Mouse (Mus musculus) kidney, postnatal 14 days (tissue): ENCODE results near the gene Phox2a.

Experiments used
- DNase-seq: peaks from one replicate; pipeline ENCODE4 v3.0.0; 2022; ENCODE audit warnings: mixed read lengths

Phox2a gene

DNA sequence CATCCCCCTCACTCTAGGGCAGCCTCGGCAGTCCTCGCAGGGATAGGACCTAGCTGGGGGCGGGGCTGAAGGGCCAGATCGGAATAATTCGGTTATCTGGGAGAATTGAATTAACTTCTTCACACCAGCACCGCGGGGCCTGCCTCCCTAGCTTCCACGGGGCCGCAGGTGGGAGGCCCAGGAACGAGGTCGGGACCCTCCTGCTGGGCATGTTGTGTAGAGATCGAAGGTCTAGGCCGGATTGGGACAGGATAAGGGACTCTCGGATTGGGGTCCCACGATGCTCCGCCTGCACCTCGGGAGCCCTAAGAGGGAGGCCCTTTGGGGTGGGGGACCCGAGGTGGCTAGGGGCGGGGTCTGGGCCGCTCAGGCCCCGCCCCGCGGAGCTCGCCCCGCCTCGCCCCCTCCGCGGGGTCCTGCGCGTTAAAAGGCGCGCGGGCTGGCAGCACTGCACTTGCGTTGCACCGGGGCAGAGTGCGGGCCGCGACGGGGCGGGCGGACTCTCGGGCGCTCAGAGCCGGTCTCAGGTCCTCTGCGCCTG, at the start of gene Phox2a:
TSS of gene Phox2a (plus strand) at position 453 of the 541 bp plus-strand sequence.
- DNase-seq: no peak

DNA sequence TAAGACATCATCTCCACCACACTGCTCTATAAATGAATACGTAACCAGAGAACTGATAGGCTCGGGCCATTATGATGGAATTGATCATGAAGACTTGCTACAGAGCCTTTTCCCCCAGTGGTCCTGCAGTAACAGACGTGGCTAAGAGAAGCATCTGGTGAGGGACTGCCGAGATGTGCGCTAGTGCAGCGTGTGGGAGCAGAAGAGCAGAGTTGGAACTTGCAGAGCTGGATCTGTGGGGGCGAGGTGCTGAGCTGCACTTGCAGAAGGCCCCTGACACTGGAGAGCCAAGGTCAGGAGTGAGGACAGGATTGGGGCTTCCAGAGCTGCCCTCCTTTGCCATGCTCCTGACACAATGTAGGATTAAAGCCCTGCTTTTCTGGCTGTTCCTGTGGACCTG, 48.1 kb upstream of the Phox2a start:
- no peak for DNase-seq

DNA sequence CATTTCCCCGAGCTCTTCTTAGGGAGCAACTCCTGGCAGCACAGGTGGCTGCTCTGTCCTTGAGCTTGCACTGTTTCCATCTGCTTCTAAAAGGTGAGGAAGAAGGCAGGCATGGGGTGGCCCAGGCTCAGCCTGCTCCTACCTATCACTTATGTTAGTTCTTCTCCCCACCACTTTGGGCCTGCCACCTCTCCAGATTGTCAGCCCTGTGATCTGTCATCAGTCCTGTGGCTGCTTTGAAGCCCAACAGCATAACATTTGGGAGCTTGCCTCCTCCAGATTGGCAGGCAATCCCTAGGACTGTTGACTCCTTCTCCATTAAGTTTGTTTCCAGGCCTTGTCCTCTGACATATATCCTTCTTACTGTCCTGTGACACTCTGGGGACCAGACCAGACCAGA, 46.5 kb upstream of the Phox2a start:
- no peak for DNase-seq

DNA sequence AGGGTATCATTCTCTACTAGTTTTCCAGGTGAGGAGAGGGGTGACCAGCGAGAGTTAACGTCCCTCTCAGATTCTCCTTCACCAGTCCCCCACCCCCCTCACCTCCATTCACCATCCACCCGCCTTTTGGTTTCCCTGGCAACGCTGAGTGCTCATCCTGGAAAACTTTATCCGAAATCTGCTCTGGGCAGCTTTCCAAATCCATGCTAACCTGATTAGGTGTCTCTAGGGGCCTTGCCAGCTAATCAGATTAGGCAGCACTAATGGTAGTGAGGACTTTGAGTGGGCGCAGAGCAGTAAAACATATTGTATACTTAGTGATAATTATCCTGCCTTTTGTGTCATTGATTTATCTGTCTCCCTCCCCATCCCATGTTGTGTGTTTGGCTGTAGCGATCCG, 45.4 kb upstream of the Phox2a start:
- no peak for DNase-seq

DNA sequence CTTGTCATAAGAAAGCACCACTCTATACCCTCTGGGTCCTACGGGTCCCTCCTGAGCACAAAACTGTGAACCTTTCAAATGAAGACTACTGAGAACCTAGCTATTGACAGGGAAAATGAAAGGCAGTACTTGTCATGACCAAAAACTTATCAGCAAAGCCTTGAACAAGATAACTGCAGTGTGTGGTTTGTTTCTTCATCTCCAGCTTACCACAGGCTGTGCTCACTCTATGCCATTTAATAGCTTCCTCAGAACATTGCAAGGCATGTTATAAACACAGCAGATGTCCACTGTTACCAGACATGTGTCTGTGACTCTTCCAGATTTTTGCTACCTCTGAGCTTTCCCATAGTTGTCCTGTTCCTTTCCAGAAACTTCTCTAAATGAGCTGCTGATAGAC, 41.1 kb upstream of the Phox2a start:
- no peak for DNase-seq

DNA sequence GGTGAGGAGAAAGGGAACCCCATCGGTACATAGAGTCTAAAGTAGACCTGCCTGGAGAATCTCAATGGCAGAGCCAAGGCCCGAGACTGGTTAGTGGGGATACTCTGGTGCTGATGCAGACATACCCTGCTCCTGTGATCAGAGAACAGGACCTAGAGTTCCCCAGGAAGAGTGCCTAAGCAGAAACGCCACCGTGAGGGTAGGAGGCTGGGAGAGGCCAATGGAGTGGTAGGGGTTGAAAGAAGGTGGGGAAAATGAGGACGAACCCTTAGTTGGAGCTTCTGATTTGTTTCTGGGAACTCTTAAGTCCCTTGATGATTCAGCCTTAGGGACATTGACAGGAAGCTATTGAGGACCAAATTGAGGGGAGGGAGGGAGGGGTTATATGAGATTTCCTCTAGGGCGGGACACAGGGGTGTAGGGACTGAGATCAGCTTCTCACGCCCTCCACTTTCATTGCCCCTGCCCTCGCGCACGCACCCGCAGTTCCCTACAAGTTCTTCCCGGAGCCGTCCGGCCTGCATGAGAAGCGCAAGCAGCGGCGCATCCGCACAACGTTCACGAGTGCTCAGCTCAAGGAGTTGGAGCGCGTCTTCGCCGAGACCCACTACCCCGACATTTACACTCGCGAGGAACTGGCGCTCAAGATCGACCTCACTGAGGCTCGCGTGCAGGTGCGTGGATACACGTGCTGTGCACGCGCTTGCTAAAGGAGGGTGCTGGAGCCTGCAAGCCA, 2.4 kb downstream of the Phox2a start:
- DNase-seq: no peak

DNA sequence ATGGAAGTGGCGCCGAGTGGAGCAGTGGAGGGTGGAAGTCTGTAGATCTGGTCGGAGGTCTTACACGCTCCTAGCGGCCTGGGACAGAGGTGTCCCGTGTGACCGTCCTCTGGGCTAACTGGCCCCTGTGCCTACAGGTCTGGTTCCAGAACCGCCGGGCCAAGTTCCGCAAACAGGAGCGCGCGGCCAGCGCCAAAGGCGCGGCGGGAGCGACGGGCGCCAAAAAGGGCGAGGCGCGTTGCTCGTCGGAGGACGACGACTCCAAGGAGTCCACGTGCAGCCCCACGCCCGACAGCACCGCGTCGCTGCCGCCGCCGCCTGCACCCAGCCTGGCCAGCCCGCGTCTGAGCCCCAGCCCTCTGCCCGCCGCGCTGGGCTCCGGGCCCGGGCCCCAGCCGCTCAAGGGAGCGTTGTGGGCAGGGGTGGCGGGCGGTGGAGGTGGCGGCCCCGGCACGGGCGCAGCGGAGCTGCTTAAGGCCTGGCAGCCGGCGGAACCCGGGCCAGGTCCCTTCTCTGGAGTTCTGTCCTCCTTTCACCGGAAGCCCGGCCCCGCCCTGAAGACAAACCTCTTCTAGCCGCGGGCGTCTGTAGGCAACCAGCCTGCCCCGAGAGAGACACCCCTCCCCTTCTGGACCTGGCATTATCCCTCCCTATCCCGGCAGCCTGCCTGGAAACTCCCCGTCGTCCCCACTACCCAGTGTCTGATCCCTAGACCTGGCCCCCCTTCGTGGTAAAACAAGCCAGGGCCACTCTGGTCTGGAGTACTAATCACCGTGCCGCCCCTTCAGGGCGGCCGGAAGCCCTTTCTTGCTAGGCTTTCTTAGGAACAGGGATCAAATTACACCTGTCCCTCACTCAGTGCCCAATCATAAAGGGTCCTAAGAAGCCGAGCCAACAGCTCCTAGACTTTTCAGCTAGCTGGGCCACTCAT, 3.7 kb downstream of the Phox2a start:
- DNase-seq: peak; percentile 60

DNA sequence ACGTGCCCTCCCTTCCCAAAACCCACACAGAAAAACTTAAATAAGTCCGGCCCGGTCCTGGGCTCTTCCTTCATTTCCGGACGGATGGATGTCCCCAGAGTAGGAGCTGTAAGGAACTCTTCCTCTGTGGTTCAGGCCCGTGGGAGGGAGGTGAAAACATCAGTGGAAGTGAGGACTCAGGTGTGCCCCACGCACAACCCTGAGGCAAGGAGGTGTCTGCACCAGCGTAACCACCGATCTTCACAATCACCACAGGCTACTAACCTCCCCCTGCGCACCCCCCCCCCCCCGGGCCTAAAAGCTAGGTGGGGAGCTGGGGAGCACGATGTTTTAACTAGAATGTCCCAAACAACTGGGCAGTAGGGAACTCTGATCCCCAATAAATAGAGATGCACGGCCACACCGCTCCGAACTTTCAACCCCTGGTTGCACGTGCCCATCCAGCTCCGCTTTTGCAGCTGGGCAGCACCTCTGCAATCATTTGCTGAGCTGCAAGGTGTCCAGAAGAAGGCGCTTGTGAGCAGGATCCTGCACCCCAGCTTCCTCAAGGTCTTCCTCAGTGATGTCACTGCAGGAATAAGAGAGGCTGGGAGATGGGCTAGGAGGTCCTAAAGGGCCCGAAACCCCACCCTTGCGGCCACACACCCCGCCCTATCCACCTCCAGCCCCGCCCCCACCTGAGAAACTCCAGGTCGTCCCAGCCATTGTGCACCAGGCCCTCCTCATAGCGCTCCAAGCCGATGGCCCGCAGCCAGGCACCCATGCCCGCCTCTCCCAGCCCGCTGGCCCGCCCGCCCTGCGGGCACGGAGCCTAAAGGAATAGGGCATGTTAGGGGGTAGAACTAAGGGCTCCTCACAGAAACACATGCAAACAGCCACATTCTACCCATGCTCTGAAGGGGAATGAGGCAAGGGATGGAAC, 5.0 kb downstream of the Phox2a start:
- peak; percentile 64 for DNase-seq

DNA sequence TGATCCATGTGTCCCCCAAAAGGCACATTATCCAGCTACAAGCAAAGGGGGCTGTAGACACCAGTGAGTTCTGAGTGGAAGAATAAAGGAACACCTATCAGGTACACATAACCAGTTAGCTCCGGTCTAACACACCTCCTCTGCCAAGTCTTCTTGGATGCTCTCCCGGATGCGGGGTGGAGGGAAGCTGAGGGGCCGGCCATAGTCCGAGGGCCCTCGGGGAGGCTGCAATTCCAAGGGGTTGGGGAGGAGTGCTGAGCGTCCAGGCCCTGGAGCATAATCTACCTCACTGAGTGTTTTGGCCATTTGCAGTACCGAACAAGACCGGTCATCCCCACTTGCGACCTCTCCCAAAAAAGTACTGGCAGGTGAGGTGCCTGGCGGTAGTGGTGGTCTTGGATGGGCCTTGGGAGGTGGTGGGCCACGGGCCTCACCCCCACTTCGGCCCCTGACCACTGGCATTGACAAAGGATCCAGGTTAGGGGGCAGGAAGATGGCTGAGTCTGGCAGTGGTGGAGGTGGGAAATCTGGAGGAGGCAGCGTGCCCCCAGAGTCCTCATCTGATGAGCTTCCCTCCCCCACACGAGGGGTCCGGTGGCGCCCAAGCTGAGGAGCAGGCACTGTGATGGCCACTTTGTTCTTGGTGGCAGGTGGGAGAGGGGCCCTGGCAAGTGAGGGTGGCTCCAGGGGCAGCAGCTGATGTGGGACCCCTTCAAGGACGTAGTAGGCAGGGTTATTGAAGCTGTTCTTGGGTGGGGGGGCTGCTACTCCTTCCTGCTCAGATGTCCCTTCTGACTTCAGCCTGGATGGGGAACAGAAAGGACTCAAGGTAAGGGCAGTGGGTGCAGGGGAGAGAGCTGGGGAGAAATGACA, 5.9 kb downstream of the Phox2a start:
- peak; percentile 61 for DNase-seq

DNA sequence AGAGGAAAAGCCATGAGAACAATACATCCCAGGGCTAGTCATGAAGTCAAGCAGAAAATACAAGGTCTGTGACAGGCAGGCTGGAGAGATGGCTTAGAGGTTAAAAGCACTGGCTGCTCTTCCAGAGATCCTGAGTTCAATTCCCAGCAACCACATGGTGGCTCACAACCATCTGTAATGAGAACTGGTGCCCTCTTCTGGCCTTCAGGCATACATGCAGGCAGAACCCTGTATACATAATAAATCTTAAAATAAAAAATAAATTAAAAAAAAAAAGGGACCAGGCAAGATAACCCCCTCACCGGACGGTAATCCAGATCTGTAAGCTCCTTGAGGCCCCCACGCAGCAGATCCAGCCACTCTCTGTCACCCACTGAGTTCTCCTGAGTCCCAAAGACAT, 12.3 kb downstream of the Phox2a start:
- no peak for DNase-seq

DNA sequence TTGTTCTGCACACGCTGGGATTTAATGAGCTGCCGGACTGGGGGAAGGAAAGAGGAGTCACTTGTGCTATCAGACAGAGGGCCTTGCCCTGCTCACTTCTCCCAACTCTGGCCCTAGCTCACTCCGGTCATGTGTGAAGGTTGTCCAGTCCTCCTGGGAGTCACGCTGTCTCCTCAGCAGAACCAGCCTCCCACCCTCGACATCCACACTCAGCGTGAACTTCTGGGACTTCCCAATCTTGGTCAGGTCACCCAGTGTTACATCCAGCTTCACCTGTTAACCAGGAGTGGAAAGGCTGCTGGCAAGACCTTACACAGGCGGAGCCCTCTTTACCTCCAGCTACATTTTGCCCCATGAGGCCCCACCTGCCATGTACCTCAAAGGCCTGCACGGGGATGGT, 13.3 kb downstream of the Phox2a start:
- DNase-seq: no peak

DNA sequence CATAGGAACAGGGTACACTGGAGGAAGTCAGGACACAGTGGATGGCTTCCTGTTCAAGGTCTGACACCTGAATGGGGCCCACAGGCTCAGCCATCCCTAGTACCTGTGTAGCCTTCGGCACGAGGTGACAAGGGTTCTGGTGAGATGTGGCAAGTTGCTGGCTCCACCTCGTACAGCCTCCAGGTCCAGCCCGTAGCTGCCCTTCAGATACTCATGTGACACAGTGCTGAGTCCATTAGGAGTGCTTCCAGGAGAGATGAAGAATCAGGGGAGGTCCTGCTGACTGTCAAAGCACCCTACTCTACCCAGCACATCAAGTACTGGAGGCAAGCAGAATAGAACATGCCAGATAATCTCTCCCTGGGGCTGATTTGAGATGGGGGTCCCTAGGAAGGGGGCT, 14.3 kb downstream of the Phox2a start:
- DNase-seq: no peak

DNA sequence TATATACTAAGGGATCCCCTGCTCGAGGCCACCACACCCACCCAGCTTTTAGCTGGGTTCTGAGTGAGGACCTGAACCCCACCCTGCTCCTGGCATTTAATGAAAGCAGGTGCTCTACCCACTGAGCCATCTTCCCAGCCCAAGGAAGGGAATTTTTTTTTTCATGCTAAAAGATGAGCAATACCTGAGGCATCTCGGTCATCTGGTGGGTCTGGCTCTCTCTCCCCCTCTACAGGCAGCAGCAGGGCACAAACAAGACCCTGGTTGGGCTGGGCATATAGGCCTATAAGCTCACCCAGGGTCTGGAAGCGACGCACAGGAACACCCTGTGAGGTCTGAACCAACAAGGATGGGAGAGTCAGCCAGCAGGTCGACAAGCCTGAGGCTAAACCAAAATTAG, 15.2 kb downstream of the Phox2a start:
- no peak for DNase-seq

DNA sequence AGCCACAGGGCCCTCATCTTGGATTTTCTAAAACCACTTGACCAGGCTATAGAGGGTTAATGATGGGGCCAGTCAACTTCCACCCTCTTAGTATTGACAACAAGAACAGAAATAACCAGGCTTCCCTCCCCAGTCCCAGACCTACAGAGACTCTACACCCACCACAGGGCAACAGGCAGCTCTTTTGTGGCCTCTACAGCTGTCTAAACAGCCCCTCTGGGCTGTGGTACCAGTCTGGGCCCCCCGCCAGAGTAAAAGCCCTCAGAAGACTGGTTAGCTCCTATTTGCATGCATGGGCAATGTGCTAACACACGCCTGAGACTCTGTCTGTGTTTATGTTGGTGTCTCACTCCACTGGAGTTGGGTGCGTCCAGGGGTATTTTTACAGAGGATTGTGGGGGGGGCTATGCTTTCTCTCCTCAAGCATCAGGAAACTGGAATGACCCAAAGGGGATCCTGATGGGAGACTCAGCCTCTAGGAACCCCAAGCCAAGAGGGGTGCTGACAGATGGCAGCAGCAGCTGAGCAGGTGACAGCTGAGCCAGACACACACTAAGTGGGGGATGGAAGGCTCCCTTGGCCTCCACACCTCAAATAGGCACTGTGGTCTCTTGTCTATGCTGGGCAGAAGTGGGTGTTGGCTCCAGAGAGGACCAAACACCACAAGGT, 15.9 kb downstream of the Phox2a start:
- DNase-seq: no peak

DNA sequence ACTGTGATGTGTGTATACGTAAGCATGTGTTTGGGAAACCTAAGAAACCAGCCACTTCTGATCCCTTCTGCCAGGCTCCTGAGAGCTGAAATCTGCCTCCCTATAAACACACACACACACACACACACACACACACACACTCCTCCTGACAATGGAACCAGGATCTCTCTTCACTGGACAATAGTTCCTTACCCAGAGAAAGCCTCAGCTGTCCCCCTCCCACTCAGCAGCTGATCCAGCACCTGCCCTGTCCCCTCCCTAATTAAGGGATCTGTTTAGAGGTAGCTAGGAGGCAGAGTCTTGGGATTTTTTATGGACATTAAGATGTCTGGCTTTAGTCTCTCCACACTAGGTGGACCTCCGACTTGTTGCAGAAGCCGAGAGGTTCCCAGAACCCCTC, 16.8 kb downstream of the Phox2a start:
- no peak for DNase-seq

DNA sequence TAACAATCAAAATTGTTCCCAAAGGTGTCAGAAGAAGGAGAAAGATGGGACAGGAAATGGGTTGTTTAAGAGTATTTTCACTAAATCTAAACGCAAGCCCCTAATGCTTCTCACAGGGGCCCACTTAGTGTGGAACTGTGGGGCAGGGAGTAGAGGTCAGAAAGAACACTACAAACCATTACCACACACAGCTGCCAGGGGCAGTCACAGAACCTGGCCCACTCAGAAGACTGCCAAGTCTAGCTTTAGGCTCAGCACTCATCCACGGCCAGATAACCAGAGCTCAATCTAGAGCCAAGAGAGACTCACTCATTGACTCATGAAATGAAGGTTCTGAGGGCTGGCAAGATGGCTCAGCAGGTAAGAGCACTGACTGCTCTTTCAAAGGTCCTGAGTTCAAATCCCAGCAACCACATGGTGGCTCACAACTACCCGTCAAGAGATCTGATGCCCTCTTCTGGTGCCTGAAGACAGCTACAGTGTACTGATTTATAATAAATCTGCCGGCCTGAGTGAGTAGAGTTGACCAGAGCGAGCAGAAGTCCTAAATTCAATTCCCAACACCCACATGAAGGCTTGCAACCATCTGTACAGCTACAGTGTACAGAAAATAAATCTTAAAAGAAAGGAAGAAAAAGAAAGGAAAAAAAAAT, 17.5 kb downstream of the Phox2a start:
- DNase-seq: no peak

DNA sequence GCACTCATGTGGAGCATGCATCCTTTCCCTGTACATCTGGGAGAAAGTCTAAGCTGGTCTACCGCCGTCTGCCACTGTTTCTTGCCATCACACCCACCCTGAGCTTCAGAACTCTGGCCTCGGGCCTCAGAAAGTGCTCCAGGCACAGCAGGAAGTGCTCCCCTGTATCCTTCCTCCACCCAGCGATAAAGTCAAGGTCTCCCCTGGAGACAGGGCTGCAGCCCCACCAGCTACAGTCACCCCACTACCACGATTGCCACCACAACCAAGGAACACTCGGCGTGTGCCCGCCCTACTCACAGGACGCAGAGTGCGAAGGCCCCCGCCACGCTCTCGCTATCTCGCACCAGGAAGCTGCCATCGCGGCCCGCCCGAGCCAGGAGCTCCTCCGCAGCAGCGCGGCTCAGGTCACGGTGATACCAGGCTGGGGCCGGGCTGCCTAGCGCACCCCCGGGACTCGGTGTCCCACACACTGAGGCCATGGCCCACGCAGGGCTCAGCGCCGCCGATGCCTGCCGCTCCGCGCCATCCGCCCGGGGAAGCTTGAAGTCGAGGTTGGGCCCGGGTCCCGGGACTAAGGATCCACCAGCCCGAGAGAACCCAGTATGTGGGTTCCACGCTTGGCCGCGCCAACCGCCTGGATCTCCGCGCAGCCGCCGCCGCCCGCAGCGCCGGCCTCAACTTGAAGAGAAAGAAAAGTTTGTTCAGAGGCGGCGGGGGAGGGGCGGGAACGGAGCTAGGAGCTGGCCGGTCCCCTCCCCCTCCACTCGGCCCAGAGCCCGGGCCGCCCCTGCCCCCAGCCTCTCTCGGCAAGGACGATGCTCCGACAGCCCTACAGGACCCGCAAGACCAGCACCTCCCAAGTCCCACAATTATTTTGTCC, 18.4 kb downstream of the Phox2a start:
- DNase-seq: peak; percentile 86

DNA sequence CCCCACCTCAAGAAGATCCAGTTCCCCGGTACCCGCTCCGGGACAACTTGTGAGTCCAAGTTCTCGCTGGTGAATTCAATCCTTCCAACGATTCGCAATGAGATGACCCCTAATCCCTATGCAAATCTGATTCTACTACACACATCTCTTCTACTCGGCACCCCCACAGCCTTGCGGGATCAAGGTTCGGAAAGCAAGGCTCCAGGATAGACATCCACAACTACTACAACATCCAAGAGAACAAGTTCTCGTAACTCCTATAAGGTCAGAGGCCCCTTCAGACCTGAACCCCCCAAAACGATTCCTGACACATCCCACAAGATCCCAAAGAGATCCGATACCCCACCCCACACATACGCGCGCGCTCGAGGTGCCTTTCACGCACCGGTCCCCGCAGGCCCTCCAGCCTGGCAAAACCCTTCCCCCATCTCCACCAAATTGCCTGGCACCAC, 19.1 kb downstream of the Phox2a start:
- peak; percentile 46 for DNase-seq
